Mouse (Mus musculus) heart, embryonic 11.5 days (tissue): ENCODE results near the gene Rbm24. TPM values are rescaled to one million over a fixed set of nuclear protein-coding genes. Genes with fewer than 3 reads are reported as not detected.

Source experiments
- ATAC-seq: fragments of 200-750 bp; cut with Nextera tagmentation; replicated peaks from 2 replicates; pipeline ENCODE4 v1.8.0; 2017; ENCODE audit warnings: moderate library complexity; ENCODE audit not compliant: insufficient number of reproducible peaks, low FRiP score, low TSS enrichment
- H3K27ac ChIP-seq: fragments of 300-500 bp; sonication (generic); 2 replicates; pipeline ENCODE4 v1.5.1; 2014; ENCODE audit warnings: mild to moderate bottlenecking, low read depth, low read length
- H3K27me3 ChIP-seq: fragments of 300-500 bp; sonication (generic); 2 replicates; pipeline ENCODE4 v1.6.1; 2014; ENCODE audit warnings: mild to moderate bottlenecking, low read length, mixed read lengths; ENCODE audit not compliant: control insufficient read depth, insufficient read depth
- H3K36me3 ChIP-seq: fragments of 300-500 bp; sonication (generic); 2 replicates; pipeline ENCODE4 v1.6.1; 2014; ENCODE audit warnings: mild to moderate bottlenecking, low read length, moderate library complexity, mixed read lengths; ENCODE audit not compliant: control insufficient read depth, insufficient read depth
- H3K4me1 ChIP-seq: fragments of 300-500 bp; sonication (generic); 2 replicates; pipeline ENCODE4 v1.6.1; 2014; ENCODE audit warnings: low read length; ENCODE audit not compliant: control insufficient read depth, insufficient read depth
- H3K4me2 ChIP-seq: fragments of 300-500 bp; sonication (generic); 2 replicates; pipeline ENCODE4 v1.6.1; 2014; ENCODE audit warnings: mild to moderate bottlenecking, moderate library complexity
- H3K4me3 ChIP-seq: fragments of 300-500 bp; sonication (generic); 2 replicates; pipeline ENCODE4 v1.5.1; 2014; ENCODE audit warnings: low read depth, low read length
- H3K9ac ChIP-seq: fragments of 300-500 bp; sonication (generic); 2 replicates; pipeline ENCODE4 v1.6.1; 2014; ENCODE audit warnings: mild to moderate bottlenecking, low read depth, low read length, moderate library complexity
- H3K9me3 ChIP-seq: fragments of 300-500 bp; sonication (generic); replicated peaks from 2 replicates; pipeline ENCODE4 v1.6.1; 2016; ENCODE audit warnings: low read length; ENCODE audit not compliant: control insufficient read depth
- WGBS: fragments of 180-500 bp; shearing (Covaris S2); extraction: QIAGEN DNeasy Blood & Tissue Kit; methylation state at CpG from one replicate; pipeline ENCODE4 v1.1.7; 2014; ENCODE audit not compliant: insufficient replicate concordance; 5-methylcytosine and 5-hydroxymethylcytosine counted together
- polyA plus RNA-seq: library from polyadenylated mRNA; unstranded; fragments of >200 nt; fragmentation: Nextera tagmentation; extraction: Ambion mirVana; gene quantifications from 2 replicates; pipeline ENCODE4 v1.2.1, GENCODE M21; 2014

Rbm24 gene
- polyA plus RNA-seq, 1 experiment from 2014 or later, result 62.3 TPM

DNA sequence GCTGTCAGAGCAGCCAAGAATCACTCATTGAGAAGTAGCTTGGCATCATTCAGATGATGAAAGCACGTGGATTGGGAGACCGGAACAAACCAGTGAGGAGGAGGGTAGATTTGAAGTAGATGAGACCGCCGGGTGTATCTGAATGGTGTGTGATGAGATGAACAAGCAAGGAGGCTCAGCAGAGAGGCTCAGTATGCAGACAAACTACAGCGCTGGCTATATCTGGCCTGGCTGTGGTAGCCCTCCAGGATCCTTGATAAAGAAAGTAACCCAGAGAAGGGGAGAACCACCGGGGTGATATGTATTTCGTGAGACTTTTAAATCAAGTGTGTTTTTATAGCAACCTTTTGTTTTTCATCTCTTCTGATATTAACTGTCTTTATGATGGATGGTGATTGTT is 5.6 kb downstream of the Rbm24 start:
- Histone ChIP-seq H3K27me3 (no peaks in the 10 kb centered on the region; the same call in 1 of the 2 replicates), H3K27ac (peak overlapping the region; percentile 98), H3K36me3 (no peaks in the 10 kb centered on the region), H3K4me2 (peak overlapping the region; percentile 66), H3K9ac (peak overlapping the region; percentile 69), H3K4me3 (peak overlapping the region; percentile 43), H3K9me3 (no peaks in the 10 kb centered on the region), H3K4me1 (peaks cover 15% of the 10 kb centered on the region)
- WGBS, result 55% methylated on average over 7 of the region's 7 CpGs
- no peak for ATAC-seq

DNA sequence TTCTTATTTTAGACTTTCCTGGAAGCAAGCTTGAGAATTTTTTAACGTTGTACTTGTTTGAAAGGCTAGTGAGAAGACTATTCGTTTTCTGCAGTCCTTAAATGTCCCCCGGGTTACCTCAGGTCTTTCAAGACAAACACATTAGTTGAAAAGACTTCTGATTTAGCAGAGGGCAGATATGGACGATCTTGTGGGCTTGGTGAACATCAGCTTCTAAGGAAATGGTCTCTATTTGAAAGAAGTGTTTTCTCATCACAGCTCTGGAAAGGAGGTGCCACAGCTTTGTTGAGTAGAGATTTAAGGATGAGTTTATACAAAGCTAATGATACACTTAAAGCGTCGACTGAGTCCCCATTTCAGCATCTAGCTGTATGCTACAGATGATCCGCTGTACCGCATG is 6.1 kb downstream of the Rbm24 start:
- Histone ChIP-seq H3K36me3 (0 out of 2 replicates have a peak, but pooled peaks cover 5% of the 10 kb centered on the region), H3K9me3 (no peaks in the 10 kb centered on the region), H3K4me1 (peaks cover 21% of the 10 kb centered on the region), H3K27ac (peak overlapping the region; percentile 98), H3K4me3 (peak overlapping the region; percentile 43; the same call in 1 of the 2 replicates), H3K9ac (peak overlapping the region; percentile 69), H3K27me3 (no peaks in the 10 kb centered on the region), H3K4me2 (peak overlapping the region; percentile 66)
- WGBS, result 70% methylated on average over 8 of the region's 8 CpGs
- ATAC-seq, result no peak

GRCm38 (mm10) chr13:46426651-46427269 is 8.5 kb downstream of the Rbm24 start:
- Histone ChIP-seq H3K9me3 (no peaks in the 10 kb centered on the region), H3K4me3 (no peak overlapping the region), H3K27ac (peak overlapping the region; percentile 98), H3K4me1 (peaks cover 25% of the 10 kb centered on the region), H3K9ac (peak overlapping the region; percentile 50; the same call in 1 of the 2 replicates), H3K4me2 (0 out of 2 replicates have a peak overlapping the region, but pooled peaks have one; percentile 11), H3K36me3 (0 out of 2 replicates have a peak, but pooled peaks cover 5% of the 10 kb centered on the region), H3K27me3 (no peaks in the 10 kb centered on the region)
- ATAC-seq, result peak; percentile 85
- 52% methylated on average over 6 of the region's 6 CpGs for WGBS

DNA sequence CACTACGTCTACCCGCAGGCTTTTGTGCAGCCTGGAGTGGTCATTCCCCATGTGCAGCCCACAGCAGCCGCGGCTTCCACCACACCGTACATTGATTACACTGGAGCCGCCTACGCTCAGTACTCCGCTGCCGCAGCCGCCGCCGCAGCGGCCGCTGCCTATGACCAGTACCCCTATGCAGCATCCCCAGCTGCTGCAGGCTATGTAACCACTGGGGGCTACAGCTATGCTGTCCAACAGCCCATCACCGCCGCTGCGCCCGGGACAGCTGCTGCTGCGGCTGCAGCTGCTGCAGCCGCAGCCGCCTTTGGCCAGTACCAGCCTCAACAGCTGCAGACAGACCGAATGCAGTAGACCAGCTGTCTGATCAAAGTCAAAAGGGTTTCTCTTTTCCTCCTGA is 10.7 kb downstream of the Rbm24 start:
- Histone ChIP-seq H3K9me3 (no peaks in the 10 kb centered on the region), H3K4me2 (peak overlapping the region; percentile 4; the same call in 1 of the 2 replicates), H3K27ac (peak overlapping the region; percentile 98), H3K27me3 (no peaks in the 10 kb centered on the region), H3K4me1 (peaks cover 28% of the 10 kb centered on the region), H3K4me3 (no peak overlapping the region), H3K9ac (0 out of 2 replicates have a peak overlapping the region, but pooled peaks have one; percentile 6), H3K36me3 (0 out of 2 replicates have a peak, but pooled peaks cover 5% of the 10 kb centered on the region)
- WGBS, result 55% methylated on average over 22 of the region's 22 CpGs
- ATAC-seq, result no peak

DNA sequence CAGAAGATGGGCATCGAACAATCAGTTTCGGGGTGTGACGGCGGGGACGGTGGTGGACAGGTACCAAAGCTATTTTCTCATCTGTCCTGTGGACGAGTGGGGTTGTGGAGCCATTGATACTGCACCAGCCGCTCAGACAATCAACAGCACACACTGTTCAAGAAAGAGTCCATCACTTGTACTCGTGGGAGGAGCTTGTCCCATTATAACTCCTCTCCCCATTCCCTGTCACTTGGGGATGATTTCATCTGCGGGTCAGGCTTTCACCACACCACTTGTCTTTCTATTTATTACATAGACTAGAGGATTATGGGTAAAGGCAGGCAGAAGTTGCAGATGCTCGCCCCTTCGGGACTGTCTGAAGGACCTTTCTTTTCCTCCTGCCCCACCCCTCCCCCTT is 11.6 kb downstream of the Rbm24 start:
- 70% methylated on average over 11 of the region's 11 CpGs for WGBS

DNA sequence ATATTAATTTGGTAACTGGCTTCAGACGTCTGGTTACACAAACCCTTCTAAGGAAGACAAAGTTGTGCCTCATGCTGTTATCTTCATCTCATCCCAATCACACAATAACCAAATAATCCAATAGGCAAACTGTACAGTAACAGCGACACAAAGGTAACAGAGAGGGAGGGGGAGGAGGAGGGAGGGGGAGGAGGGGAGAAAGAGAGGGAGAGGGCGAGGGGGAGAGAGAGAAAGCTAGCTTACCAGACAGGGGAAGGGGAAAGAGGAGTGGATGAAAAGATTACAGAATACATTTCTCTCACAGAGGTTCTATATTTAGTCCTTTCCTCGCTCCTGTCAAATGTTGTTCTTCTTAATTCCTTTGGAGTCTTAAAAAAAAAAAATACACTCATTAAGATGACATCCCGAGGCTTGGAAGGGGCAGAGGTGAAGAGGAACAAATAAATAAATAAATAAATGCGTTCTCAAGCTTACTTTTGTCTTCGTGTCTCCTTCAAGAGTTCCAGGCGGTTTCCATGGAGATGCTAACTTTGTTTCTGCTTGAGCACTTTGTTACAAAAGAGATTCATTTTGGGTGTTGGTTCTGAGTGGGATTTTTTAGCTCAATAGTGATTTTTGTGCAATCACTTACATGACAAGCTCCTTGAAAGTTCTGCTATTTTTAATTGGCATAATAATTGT is 15.8 kb downstream of the Rbm24 start:
- no peak for ATAC-seq
- H3K27ac ChIP-seq, result no peak overlapping the region

More for the DNA sequence above, 11.6 kb downstream of the Rbm24 start:
- ATAC-seq, result no peak
- Histone ChIP-seq H3K4me1 (peaks cover 28% of the 10 kb centered on the region), H3K36me3 (0 out of 2 replicates have a peak, but pooled peaks cover 5% of the 10 kb centered on the region), H3K4me3 (no peak overlapping the region), H3K4me2 (no peak overlapping the region), H3K27me3 (no peaks in the 10 kb centered on the region), H3K9ac (no peak overlapping the region), H3K9me3 (no peaks in the 10 kb centered on the region), H3K27ac (peak overlapping the region; percentile 98; the same call in 1 of the 2 replicates)

GRCm38 (mm10) chr13:46438960-46439359 is 20.7 kb downstream of the Rbm24 start:
- no peak for ATAC-seq
- Histone ChIP-seq H3K9me3 (peaks cover 5% of the 10 kb centered on the region; the same call in 1 of the 2 replicates), H3K27me3 (no peaks in the 10 kb centered on the region), H3K4me2 (no peak overlapping the region), H3K4me1 (peaks cover 3% of the 10 kb centered on the region), H3K36me3 (no peaks in the 10 kb centered on the region), H3K27ac (no peak overlapping the region), H3K9ac (no peak overlapping the region), H3K4me3 (no peak overlapping the region)
- 82% methylated on average over 6 of the region's 6 CpGs for WGBS

More for the DNA sequence above, 15.8 kb downstream of the Rbm24 start:
- H3K9me3 ChIP-seq, result no peaks in the 10 kb centered on the region
- H3K27me3 ChIP-seq, result no peaks in the 10 kb centered on the region
- peaks cover 13% of the 10 kb centered on the region for H3K4me1 ChIP-seq
- no peak overlapping the region for H3K4me2 ChIP-seq
- 37% methylated on average over 8 of the region's 8 CpGs for WGBS
- 0 out of 2 replicates have a peak, but pooled peaks cover 4% of the 10 kb centered on the region for H3K36me3 ChIP-seq
- no peak overlapping the region for H3K9ac ChIP-seq
- H3K4me3 ChIP-seq, result no peak overlapping the region

GRCm38 (mm10) chr13:46444021-46444420 is 25.8 kb downstream of the Rbm24 start:
- H3K27ac ChIP-seq, result peak overlapping the region; percentile 47; the same call in 1 of the 2 replicates

More at GRCm38 (mm10) chr13:46444021-46444420, 25.8 kb downstream of the Rbm24 start:
- 22% methylated on average over 7 of the region's 7 CpGs for WGBS
- Histone ChIP-seq H3K27me3 (no peaks in the 10 kb centered on the region), H3K36me3 (no peaks in the 10 kb centered on the region), H3K9ac (no peak overlapping the region), H3K4me1 (peaks cover 7% of the 10 kb centered on the region), H3K9me3 (peaks cover 5% of the 10 kb centered on the region; the same call in 1 of the 2 replicates), H3K4me3 (no peak overlapping the region), H3K4me2 (0 out of 2 replicates have a peak overlapping the region, but pooled peaks have one; percentile 3)
- no peak for ATAC-seq
